Mouse (Mus musculus) kidney, embryonic 16.5 days (tissue): Measurements from ENCODE around the gene Podn. TPM values are rescaled to one million over a fixed set of nuclear protein-coding genes. Genes with fewer than 3 reads are reported as not detected.
A peak's percentile ranks its signal among the peaks of the same experiment; 100 is the strongest.

ENCODE experiments used
- ATAC-seq: fragments of 200-750 bp; cut with Nextera tagmentation; 2 replicates; pipeline ENCODE4 v1.8.0; 2017; ENCODE audit warnings: moderate TSS enrichment; ENCODE audit not compliant: low FRiP score, low TSS enrichment
- H3K27ac ChIP-seq: fragments of 300-500 bp; sonication (generic); 2 replicates; pipeline ENCODE4 v1.5.1; 2014; ENCODE audit warnings: low read length
- H3K27me3 ChIP-seq: fragments of 300-500 bp; sonication (generic); 2 replicates; pipeline ENCODE4 v1.6.1; 2014; ENCODE audit warnings: low read length, control low read depth, mixed read lengths; ENCODE audit not compliant: insufficient read depth
- H3K36me3 ChIP-seq: fragments of 300-500 bp; sonication (generic); 2 replicates; pipeline ENCODE4 v1.6.1; 2014; ENCODE audit warnings: low read length, control low read depth, mixed read lengths; ENCODE audit not compliant: insufficient read depth
- H3K4me1 ChIP-seq: fragments of 300-500 bp; sonication (generic); 2 replicates; pipeline ENCODE4 v1.6.1; 2014; ENCODE audit warnings: low read length, control low read depth, mixed read lengths; ENCODE audit not compliant: insufficient read depth
- H3K4me2 ChIP-seq: fragments of 300-500 bp; sonication (generic); replicated peaks from 2 replicates; pipeline ENCODE4 v1.6.1; 2014; ENCODE audit warnings: low read depth, low read length
- H3K4me3 ChIP-seq: fragments of 300-500 bp; sonication (generic); 2 replicates; pipeline ENCODE4 v1.5.1; 2014; ENCODE audit warnings: mild to moderate bottlenecking, low read length
- H3K9ac ChIP-seq: fragments of 300-500 bp; sonication (generic); replicated peaks from 2 replicates; pipeline ENCODE4 v1.6.1; 2014; ENCODE audit warnings: low read length
- H3K9me3 ChIP-seq: fragments of 300-500 bp; sonication (generic); 2 replicates; pipeline ENCODE4 v1.6.1; 2016; ENCODE audit warnings: low read length, control low read depth
- WGBS: fragments of 180-500 bp; shearing (Covaris S2); extraction: QIAGEN DNeasy Blood & Tissue Kit; methylation state at CpG from one replicate; pipeline ENCODE4 v1.1.7; 2014; 5-methylcytosine and 5-hydroxymethylcytosine counted together
- polyA plus RNA-seq: library from polyadenylated mRNA; unstranded; fragments of >200 nt; fragmentation: Nextera tagmentation; extraction: Ambion mirVana; gene quantifications from 2 replicates; pipeline ENCODE4 v1.2.1, GENCODE M21; 2015

Podn gene
- polyA plus RNA-seq, 1 experiment from 2014 or later: 0.82 TPM

GRCm38 (mm10) chr4:107983717-107984116, 112.5 kb downstream of the Podn start:
- Histone ChIP-seq H3K4me2 (no peak overlapping the region), H3K9ac (no peak overlapping the region), H3K4me3 (no peak overlapping the region), H3K9me3 (no peaks in the 10 kb centered on the region), H3K4me1 (peaks cover 16% of the 10 kb centered on the region), H3K27ac (peak overlapping the region; percentile 48; the same call in 1 of the 2 replicates), H3K36me3 (no peaks in the 10 kb centered on the region), H3K27me3 (no peaks in the 10 kb centered on the region)
- WGBS: 58% methylated on average over 1 of the region's 1 CpGs
- no peak for ATAC-seq

- Histone ChIP-seq H3K4me2 (no peak overlapping the region), H3K36me3 (no peaks in the 10 kb centered on the region), H3K27me3 (no peaks in the 10 kb centered on the region), H3K4me3 (no peak overlapping the region), H3K9me3 (no peaks in the 10 kb centered on the region), H3K27ac (peak overlapping the region; percentile 50), H3K4me1 (peaks cover 16% of the 10 kb centered on the region), H3K9ac (no peak overlapping the region)
- ATAC-seq: no peak
- 73% methylated on average over 6 of the region's 6 CpGs for WGBS
These were observed 116.1 kb downstream of the Podn start for GRCm38 (mm10) chr4:107980002-107980600.

GRCm38 (mm10) chr4:107979530-107979929, 116.7 kb downstream of the Podn start:
- H3K4me1 ChIP-seq: peaks cover 10% of the 10 kb centered on the region
- H3K4me2 ChIP-seq: no peak overlapping the region
- H3K36me3 ChIP-seq: no peaks in the 10 kb centered on the region
- peak overlapping the region; percentile 68 for H3K27ac ChIP-seq
- no peak overlapping the region for H3K9ac ChIP-seq
- peak; percentile 69; the same call in 1 of the 2 replicates for ATAC-seq
- H3K9me3 ChIP-seq: no peaks in the 10 kb centered on the region
- no peaks in the 10 kb centered on the region for H3K27me3 ChIP-seq
- H3K4me3 ChIP-seq: no peak overlapping the region
- 32% methylated on average over 2 of the region's 2 CpGs for WGBS

- Histone ChIP-seq H3K9ac (no peak overlapping the region), H3K9me3 (no peaks in the 10 kb centered on the region), H3K27ac (no peak overlapping the region), H3K27me3 (no peaks in the 10 kb centered on the region), H3K4me3 (no peak overlapping the region), H3K4me1 (peaks cover 5% of the 10 kb centered on the region), H3K4me2 (no peak overlapping the region), H3K36me3 (no peaks in the 10 kb centered on the region)
- WGBS: 59% methylated on average over 4 of the region's 4 CpGs
- ATAC-seq: no peak
These were observed 118.7 kb downstream of the Podn start for GRCm38 (mm10) chr4:107977593-107977992.

GRCm38 (mm10) chr4:107975004-107975403, 121.2 kb downstream of the Podn start:
- Histone ChIP-seq H3K9me3 (no peaks in the 10 kb centered on the region), H3K4me1 (peaks cover 5% of the 10 kb centered on the region), H3K27ac (no peak overlapping the region), H3K4me3 (no peak overlapping the region), H3K9ac (no peak overlapping the region), H3K36me3 (no peaks in the 10 kb centered on the region), H3K27me3 (no peaks in the 10 kb centered on the region), H3K4me2 (no peak overlapping the region)
- no peak for ATAC-seq
- 66% methylated on average over 7 of the region's 7 CpGs for WGBS

GRCm38 (mm10) chr4:107974527-107974926, 121.7 kb downstream of the Podn start:
- WGBS: 72% methylated on average over 11 of the region's 11 CpGs
- peaks cover 4% of the 10 kb centered on the region; the same call in 1 of the 2 replicates for H3K4me1 ChIP-seq
- ATAC-seq: no peak
- H3K9me3 ChIP-seq: no peaks in the 10 kb centered on the region
- no peak overlapping the region for H3K4me3 ChIP-seq
- no peak overlapping the region for H3K9ac ChIP-seq
- no peaks in the 10 kb centered on the region for H3K27me3 ChIP-seq
- H3K4me2 ChIP-seq: no peak overlapping the region
- H3K36me3 ChIP-seq: no peaks in the 10 kb centered on the region
- no peak overlapping the region for H3K27ac ChIP-seq

- no peak overlapping the region for H3K4me2 ChIP-seq
- H3K9me3 ChIP-seq: no peaks in the 10 kb centered on the region
- no peaks in the 10 kb centered on the region for H3K36me3 ChIP-seq
- no peak for ATAC-seq
- no peaks in the 10 kb centered on the region for H3K27me3 ChIP-seq
- H3K27ac ChIP-seq: no peak overlapping the region
- H3K4me1 ChIP-seq: no peaks in the 10 kb centered on the region
- no peak overlapping the region for H3K9ac ChIP-seq
- no peak overlapping the region for H3K4me3 ChIP-seq
- 82% methylated on average over 1 of the region's 1 CpGs for WGBS
These were observed 125.1 kb downstream of the Podn start for GRCm38 (mm10) chr4:107971162-107971561.

GRCm38 (mm10) chr4:107969781-107970180, 126.5 kb downstream of the Podn start:
- Histone ChIP-seq H3K4me1 (no peaks in the 10 kb centered on the region), H3K27me3 (no peaks in the 10 kb centered on the region), H3K9ac (no peak overlapping the region), H3K4me3 (no peak overlapping the region), H3K36me3 (no peaks in the 10 kb centered on the region), H3K4me2 (no peak overlapping the region), H3K27ac (no peak overlapping the region), H3K9me3 (no peaks in the 10 kb centered on the region)
- ATAC-seq: no peak

GRCm38 (mm10) chr4:107967966-107968682, 128.1 kb downstream of the Podn start, which contains the start of gene Slc1a7:
TSS of gene Slc1a7 (plus strand) at chr4:107968332.
- H3K9ac ChIP-seq: no peak within 1 kb of the TSS
- no peaks in the 10 kb centered on the region for H3K9me3 ChIP-seq
- no peak within 1 kb of the TSS for H3K4me3 ChIP-seq
- no peaks in the 10 kb centered on the region for H3K27me3 ChIP-seq
- no peak within 1 kb of the TSS for H3K4me2 ChIP-seq
- ATAC-seq: peak; percentile 51; the same call in 1 of the 2 replicates
- H3K27ac ChIP-seq: no peak within 1 kb of the TSS
- 76% methylated on average over 16 of the region's 16 CpGs for WGBS
- H3K36me3 ChIP-seq: no peaks in the 10 kb centered on the region
- H3K4me1 ChIP-seq: no peaks in the 10 kb centered on the region

GRCm38 (mm10) chr4:107966416-107967109, 129.7 kb downstream of the Podn start:
- WGBS: 53% methylated on average over 5 of the region's 5 CpGs
- H3K4me1 ChIP-seq: 0 out of 2 replicates have a peak, but pooled peaks cover 7% of the 10 kb centered on the region

More at GRCm38 (mm10) chr4:107966416-107967109, 129.7 kb downstream of the Podn start:
- no peak for ATAC-seq
- no peak overlapping the region for H3K4me3 ChIP-seq
- no peaks in the 10 kb centered on the region for H3K9me3 ChIP-seq
- no peak overlapping the region for H3K4me2 ChIP-seq
- no peak overlapping the region for H3K9ac ChIP-seq
- H3K27me3 ChIP-seq: no peaks in the 10 kb centered on the region
- no peak overlapping the region for H3K27ac ChIP-seq
- no peaks in the 10 kb centered on the region for H3K36me3 ChIP-seq
